Mouse (Mus musculus) layer of hippocampus, adult 18-20 months (tissue): ENCODE data around the gene H2-M5. TPM values are rescaled to one million over a fixed set of nuclear protein-coding genes. Genes with fewer than 3 reads are reported as not detected.
"Not testable (repeated sequence)": the region's sequence is repeated elsewhere in the genome, so short reads cannot be mapped to it uniquely, and the experiment has no call there.

ENCODE experiments used
- DNase-seq, 2 experiments: peaks; one replicate each; pipeline ENCODE4 v3.0.0; 2022; ENCODE audit warnings: low spot score in 2 of 2
- total RNA-seq, 2 experiments: library from RNA; stranded (reverse); gene quantifications; 2 replicates each; pipeline ENCODE4 v1.2.3; 2021

The H2-M5 gene
- total RNA-seq, 2 experiments from 2014 or later: 0.87 to 0.96 TPM

DNA sequence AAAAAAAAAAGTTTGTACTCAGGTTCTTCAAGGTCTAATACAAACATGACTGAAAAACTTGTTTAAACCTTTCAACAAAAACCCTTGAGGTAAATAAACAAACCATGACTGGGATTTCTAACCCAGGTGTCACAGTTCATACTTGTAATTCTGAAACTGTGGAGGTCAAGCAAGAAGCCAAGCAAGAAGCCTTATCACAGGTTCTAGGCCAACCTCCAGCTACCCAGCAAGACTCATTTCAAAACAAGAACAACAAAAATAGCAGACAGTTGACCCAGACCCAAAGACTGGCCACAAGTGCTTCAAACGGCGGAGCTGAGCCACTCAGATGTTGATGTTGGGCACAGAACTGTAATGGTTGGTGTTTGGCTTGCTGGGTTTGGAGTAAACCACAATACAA is 5.2 kb upstream of the H2-M5 start:
- DNase-seq: no peak

DNA sequence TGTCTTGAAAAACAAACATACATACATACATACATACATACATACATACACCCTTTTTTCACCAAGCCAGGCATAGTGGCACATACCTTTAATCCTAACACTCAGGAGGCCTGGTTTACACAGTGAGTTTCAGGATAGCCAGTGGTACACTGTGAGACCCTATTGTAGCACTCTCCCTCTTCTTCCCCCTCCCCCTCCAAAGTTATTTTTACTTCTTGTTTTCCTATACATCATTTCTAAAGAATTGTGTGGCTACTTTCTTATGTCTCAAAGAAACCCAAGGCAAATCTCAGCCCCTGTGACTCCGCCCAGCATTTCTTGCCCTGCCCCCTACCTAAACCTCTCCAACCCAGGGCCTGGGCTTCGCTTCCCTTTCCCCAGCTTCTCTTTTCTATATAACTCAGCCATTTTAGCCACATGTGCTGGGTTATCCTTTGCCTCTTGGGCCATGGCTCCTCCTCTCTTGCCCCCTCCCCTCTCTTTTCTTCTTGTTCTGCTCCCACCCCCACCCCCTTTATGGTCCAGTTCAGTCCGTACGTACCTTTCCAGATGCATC is 4.5 kb upstream of the H2-M5 start:
- no peak for DNase-seq

DNA sequence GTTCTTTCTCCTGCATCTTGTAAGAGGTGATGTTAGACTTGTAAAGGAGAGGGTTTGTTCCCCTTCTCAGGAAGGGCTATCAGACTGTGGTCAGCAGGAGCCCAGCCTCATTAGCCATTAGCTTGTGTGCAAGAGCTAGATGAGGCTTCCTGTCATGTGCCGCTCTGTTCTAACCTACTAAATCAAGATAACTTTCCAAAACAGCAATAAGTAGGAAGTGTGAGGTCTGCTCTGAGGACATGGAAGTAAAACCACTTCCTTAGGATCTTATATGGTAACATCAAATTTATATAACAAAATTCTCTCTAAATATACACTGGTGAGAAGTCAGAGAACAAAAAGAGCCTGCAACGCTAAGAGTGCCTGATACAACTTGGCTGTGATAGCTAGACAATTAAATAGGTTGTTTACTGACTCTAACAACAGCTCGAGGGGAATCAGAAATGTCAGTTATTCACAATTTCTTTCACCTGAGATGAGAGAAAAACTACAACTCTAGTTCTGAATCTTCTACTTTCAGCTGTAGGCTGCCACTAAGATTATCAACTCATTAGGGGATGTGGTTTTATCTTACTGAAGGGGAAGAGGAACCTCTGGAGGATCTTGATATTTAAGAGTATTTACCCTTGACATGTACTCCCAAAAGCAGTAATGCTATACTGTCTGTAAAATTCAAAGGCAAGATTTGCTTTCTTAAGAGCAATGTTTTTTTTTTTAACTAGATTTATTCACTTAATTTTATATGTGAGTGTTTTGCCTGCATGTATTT is 3.2 kb upstream of the H2-M5 start:
- no peak for DNase-seq

DNA sequence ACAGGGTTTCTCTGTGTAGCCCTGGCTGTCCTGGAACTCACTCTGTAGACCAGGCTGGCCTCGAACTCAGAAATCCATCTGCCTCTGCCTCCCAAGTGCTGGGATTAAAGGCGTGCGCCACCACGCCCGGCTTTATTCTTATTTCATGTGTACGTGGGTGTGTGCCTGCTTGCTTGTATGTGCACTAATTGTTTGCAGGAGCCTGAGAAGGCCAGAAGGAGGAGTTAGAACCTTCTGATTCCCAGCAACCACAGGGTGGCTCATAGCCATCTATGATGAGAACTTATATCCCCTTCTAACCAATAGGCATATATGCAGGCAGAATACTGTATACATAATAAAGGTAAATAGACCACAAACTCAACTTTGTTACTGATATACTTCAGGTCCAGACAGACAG is 1.3 kb upstream of the H2-M5 start:
- DNase-seq: not testable (repeated sequence)

DNA sequence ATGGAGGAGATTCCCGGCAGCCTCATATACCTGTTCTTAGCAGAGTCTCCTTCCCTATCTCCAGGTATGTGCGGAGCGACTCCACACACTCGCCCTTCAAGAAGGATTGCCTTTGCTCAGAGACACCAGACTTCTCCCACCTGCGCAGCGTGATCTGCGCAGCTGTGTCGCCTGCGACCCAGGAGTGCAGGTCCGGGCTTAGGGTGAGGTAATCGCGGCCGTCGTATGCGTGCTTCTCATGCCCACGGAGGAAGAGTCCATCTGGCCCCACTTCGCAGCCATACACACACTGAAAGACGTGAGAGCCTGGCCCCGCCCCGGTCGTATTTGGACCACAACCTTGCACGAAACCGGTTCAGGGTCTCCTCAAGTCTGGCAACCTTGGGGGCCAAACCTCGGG is 862 bp downstream of the H2-M5 start:
- DNase-seq: no peak

DNA sequence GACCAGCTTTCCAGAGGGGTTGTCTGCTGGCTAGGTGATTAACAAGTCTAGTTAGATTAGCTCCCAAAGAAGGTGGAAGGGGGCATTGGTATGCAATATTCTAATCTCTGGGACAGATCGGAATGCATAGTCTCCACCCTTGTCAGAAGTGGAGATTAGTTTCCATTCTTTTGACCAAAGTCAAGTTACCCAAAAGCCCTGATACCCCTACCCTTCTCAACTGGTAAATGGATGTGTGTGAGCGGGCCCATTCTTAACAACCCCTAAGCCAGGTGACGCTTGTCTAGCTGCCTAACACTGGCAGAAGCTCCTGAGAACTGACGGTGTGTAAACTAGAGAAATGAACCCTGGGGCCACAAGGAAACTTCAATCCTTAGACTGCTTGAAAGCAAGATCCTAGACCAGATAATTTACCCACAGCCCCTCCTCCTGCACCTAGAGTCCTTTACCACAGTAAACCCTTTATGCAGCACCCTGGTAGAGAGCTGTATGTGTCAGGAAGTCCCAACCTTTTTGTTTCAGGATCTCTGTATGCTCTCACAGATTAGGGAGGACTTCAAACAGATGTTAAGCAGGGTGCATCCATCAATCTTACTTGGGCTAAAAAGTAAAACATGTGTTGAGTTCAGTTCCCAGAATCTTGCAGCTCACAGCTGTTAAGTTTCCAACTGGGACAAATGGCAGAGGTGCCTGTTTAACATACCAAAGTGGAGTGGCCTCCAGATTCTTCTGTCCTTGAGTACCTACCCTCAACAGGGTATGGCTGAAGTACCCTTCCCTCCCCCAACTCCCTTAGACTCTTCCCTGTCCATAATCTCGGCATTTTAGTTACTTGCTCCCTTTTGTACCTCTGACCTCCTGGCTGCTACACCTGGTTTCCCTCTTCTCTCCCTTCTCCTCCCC is 6.8 kb downstream of the H2-M5 start:
- DNase-seq: no peak

DNA sequence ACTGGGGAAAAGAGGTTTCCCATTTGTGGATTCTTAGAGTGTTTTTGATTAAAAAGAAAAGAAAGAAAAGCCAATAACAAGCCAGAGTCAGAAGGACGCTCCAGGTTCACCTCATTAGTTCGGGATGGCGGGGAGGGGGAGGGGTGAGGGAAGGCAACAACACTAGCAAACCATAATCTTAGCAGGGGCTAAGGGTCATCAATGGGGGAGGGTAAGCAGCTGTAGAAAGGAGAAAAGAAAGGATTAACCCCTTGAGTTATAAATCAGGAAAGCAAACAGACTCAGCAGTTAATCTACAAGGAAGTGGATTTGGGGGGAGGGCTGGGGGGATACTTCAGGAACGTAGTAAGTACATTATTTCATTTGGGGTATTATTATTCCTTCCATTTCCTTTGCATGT is 7.5 kb downstream of the H2-M5 start:
- DNase-seq: no peak

DNA sequence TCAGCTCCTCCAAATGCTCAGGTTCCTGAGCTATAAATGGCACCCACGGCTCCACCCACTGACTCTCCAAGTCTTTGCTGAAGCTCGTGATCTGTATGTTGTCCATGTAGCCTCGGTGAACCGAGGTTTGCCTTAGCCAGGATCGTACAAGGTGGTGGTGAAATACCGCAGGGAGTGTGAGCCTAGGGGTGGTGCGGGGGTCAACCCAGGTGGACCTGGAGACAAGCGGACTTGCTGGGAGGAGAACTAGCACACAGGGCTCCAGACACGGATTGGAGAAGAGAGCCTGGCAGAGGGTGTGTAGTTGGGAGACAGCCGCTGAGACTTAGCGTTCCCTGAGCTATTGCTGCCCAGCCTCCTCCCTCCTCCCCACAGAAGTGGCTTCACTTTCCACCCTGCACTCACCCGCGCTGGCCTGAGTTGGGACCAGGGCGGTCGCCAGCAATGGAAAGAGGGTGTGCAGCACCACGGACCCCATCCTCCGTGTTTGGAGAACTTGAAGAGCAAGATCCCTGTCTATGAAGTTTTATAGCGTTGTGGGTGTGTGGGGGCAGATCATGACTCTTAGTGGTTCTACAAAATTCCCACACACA is 8.0 kb downstream of the H2-M5 start, which contains the start of gene 2410137M14Rik:
Gene 2410137M14Rik, minus strand, starts transcription at position 17 of the 593 bp plus-strand sequence.
- DNase-seq: peak; percentile 15 to 38

DNA sequence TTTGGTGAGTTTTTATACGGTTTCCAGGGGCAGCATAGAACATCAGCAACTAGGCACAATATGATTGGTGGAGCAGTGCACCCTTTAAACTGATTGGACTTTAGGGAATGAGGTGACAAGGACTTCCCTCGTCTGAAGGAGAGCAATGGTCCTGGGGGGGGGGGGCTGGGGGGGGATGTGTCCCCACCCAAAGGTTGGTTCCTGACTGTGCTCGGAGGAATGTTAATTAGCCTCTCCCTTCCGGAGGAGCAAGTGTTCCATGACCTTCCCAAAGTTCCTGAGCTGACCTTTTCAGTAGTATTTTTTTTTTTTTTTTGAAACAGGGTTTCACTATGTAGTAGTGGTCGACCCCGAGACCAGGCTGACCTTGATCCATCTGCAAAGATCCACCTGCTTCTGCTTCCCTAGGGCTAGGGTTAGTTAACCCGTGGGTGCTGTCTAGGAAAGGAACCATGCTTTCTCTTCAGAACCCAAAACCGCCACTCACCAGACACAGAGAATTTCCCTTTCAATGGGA is 16.0 kb downstream of the H2-M5 start:
- no peak for DNase-seq

DNA sequence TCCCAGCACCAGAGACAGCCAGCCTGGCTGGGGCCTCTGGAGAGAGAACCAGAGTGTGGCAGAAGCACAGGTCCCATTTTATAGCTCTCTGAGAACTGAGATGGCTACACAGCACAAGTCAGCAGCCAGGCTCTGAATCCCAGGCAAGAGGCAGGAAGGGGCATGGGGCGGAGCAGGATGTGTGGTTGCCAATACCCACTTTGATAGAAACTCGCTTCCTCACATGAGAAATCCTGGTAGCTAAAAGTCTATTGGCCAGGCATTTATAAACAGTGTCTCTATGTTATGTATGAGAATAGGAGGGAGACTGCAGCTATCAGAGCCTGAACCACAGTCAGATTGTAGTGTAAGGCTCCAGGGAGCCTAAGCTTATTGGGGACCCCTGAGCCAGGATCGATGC is 16.5 kb downstream of the H2-M5 start:
- no peak for DNase-seq

DNA sequence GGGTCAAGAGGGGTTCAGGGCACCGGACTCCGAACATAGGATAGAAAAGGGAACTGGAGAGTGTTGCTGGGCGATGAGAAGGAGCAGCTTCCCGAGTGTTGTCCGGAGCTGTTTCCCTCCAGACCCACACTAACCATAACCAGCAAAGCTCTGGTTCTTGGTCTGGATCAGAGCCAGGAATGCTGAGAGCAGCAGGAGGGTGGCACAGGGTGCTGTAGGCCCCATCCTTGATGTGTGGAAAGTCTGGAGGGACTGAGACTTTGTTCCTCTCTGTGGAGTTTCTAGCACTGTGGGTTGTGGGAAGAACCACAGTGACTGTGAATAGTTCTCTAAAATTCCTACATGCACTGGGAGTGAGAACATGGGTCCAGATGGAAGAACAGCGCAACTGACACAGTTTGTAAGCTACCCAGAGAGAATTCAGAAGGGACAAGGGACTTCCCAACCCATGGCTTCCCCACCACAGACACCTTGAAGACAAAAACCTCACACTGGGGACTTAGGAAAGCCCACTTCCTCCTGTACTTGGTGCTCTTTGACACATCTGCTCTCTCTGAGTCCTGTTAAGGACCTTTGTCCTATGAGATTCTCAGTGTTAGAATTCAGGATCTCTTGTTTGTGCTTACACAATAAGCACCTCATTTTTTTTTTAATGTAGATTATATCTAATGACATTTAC is 18.0 kb downstream of the H2-M5 start:
- no peak for DNase-seq

DNA sequence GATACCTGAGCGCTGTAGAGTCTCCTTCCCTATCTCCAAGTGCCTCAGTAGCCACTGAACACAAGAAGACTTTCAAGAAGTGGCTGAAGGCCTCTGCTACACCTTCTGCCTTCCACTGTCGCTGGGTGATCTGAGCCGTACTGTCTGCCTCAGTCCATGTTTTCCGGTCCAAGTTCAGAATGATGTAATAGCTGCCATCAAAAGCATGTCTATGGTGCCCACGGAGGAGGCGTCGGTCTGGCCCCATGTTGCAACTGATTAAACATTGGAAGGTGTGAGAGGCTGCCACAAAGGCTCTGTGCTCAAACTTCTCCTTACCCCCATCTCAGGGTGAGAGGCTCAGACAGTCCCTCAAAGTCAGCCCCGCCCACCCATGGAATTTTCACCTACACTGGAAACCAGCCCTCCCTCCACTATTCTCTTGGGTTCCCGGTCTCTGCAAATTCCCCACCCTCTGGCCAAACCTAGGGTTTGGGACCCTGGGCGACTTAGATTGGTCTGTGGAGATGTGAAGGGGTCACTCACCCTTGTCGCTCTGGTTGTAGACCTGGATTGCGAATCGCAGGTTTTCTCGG is 18.9 kb downstream of the H2-M5 start:
- DNase-seq: no peak

DNA sequence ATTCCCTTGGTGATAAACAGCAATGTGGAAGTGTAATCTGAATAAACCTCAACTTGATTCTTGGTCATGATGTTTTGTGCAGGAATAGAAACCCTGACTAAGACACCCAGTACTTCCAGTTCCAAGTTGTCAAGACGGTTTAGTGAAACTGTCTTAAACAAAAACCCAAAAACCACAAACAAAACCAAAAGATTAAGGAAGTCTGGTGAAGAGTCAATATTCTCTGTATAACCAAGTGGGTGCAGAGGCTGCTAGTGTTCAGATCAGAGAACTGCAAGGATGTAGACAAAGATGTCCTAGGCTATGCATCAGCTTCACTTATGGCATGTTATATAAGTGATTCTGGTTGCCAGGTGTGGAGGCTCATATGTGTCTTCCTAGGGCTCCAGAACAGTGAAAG is 22.5 kb downstream of the H2-M5 start:
- DNase-seq: no peak

DNA sequence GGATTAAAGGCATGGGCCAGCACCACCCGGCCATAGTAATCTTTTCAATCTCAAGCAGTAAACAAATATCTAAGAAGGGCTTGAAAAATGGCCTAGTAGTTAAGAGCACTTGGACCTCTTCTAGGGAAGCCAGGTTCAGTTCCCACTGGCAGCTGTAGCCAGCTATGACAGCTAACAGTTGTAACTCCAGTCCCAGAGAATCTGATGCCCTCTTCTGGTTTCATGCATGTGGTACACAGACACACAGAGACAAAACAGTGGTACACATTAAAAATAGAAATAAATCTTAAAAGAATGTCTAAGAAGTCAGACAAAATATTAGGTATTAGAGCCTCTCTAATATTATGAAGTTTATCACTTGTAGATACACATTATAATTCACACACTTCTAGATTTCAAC is 28.2 kb downstream of the H2-M5 start:
- no peak for DNase-seq

DNA sequence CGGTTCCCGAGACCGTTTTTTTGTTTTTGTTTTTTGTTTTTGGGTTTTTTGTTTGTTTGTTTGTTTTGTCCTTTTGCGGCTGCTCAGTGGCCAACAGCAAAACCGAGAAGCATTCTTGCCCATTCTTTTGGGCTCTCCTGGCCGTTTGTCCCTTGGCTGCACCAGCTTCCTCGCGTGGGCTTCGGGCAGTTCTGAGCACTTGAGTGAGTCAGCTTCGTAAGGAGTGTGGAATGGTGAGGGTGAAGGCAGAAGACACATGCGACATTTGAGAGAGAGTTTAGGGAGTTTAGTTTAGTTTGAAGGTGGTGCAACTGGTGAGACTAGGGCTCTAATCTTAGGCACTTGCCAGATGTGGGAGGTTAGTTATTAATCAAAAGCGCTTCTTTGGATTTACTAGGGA is 30.5 kb downstream of the H2-M5 start:
- no peak for DNase-seq

DNA sequence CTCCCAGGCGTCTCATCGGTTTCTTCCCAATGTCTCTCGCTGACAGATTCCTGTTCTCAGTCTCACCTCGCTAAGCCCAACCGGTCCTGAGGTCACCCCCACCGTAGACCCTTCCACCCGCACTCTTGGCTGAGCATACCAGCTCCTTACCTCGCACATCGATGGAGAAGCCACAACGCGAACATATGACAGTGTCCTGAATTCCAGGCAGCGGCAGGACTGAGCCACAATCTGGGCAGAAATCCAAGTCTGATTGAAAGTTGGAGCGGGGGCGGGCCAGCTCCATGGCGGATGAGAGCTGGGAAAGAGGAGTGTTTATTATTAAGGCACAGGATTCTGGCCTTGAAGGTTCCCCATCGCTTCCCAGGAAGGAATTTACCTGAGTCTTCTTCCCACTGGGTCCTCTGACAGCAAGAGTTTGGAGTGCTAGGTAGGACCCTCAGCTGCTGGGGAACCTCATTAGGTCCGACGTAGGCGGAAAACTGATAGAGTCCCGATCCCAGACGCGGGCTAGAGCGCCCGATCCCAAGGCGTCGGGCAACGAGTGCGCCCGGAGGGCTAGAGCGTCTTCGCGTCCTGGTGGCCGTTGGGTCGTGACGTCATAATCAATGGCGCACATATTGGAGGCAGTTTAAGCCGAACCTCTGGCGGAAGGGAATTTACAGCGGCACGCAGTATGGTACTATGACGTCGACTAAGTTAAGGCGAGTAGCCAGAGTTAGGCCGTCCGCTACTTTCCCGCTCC is 31.2 kb downstream of the H2-M5 start, which contains the start of the genes Znrd1 and Znrd1as:
Gene Znrd1, minus strand, starts transcription at position 561 of the 745 bp plus-strand sequence.
Gene Znrd1as, plus strand, starts transcription at position 594 of the 745 bp plus-strand sequence.
- DNase-seq: peak; percentile 94 to 98

DNA sequence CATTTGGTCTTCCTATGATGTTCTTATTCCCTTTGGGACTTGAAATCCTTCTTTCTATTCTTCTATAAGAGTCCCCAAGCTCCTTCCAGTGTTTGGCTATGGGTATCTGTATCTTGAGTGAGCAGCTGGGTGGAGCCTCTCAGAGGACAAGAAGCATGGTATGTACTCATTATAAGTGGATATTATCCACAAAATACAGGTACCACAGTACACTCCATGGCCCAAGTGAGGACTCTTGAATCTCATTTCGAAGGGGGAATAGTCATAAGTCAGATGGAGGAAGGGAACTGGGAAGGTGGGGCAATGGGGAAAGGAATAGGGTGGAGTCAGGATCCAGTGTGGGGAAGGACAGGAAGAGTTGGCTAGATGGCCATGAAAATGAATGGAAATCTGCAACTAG is 36.3 kb downstream of the H2-M5 start:
- DNase-seq: no peak

DNA sequence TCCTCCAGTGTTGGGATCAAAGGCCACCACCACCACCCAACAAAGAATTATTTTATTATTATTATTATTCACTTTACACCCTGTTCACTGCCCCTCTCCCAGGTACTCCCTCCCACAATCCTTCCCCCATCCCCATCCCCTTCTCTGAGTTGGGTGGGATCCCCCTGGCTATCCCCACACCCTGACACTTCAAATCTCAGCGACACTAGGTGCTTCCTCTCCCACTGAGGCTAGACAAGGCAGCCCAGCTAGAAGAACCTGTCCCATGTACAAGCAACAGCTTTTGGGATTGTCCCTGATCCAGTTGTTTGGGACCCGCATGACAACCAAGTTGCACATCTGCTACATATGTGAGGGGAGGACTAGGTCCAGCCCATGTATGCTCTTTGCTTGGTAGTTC is 36.7 kb downstream of the H2-M5 start:
- DNase-seq: no peak
